Mouse (Mus musculus) thymus, adult 2 months (tissue): ENCODE measurements around the gene Mgat4c. TPM values are rescaled to one million over a fixed set of nuclear protein-coding genes. Genes with fewer than 3 reads are reported as not detected.
"Not testable (repeated sequence)": the region's sequence is repeated elsewhere in the genome, so short reads cannot be mapped to it uniquely, and the experiment has no call there.

Experiments used
- DNase-seq: peaks from one replicate; pipeline ENCODE4 v3.0.0; 2021
- H3K27ac ChIP-seq: fragments of 200-500 bp; 2 replicates; pipeline ENCODE4 v1.5.1; 2012; ENCODE audit warnings: low read length, control low read depth; ENCODE audit not compliant: control insufficient read depth, insufficient read depth
- H3K27me3 ChIP-seq: fragments of 200-500 bp; 2 replicates; pipeline ENCODE4 v1.6.1; 2012; ENCODE audit warnings: mild to moderate bottlenecking, low read length, moderate library complexity, mixed read lengths; ENCODE audit not compliant: control insufficient read depth, insufficient read depth
- H3K36me3 ChIP-seq: fragments of 200-500 bp; 2 replicates; pipeline ENCODE4 v1.6.1; 2012; ENCODE audit warnings: mild to moderate bottlenecking, low read length, moderate library complexity; ENCODE audit not compliant: control insufficient read depth, insufficient read depth
- H3K4me1 ChIP-seq: fragments of 200-500 bp; replicated peaks from 2 replicates; pipeline ENCODE4 v1.6.1; 2012; ENCODE audit warnings: low read length; ENCODE audit not compliant: control insufficient read depth, insufficient read depth
- H3K4me3 ChIP-seq: fragments of 200-500 bp; 2 replicates; pipeline ENCODE4 v1.5.1; 2012; ENCODE audit warnings: mild to moderate bottlenecking, low read length, control low read depth, moderate library complexity; ENCODE audit not compliant: control insufficient read depth, insufficient read depth
- CTCF ChIP-seq: fragments of 200-500 bp; IDR thresholded peaks from 2 replicates; pipeline ENCODE4 v1.5.1; 2012; ENCODE audit warnings: mild to moderate bottlenecking, control low read depth, low read length, moderate library complexity, borderline replicate concordance; ENCODE audit not compliant: control insufficient read depth, poor library complexity, insufficient read depth; ENCODE audit errors: extremely low read depth
- POLR2A ChIP-seq: fragments of 200-500 bp; IDR thresholded peaks from 2 replicates; pipeline ENCODE4 v1.6.1; 2012; ENCODE audit warnings: mild to moderate bottlenecking, low read length, control low read depth, moderate library complexity; ENCODE audit not compliant: control insufficient read depth, poor library complexity, insufficient read depth; ENCODE audit errors: extremely low read depth
- WGBS: fragments of 180-500 bp; shearing (Covaris S2); methylation state at CpG from one replicate; pipeline ENCODE4 v1.1.7; 2018; 5-methylcytosine and 5-hydroxymethylcytosine counted together
- polyA plus RNA-seq: library from polyadenylated mRNA; depleted of rRNA; stranded (reverse); fragments of >200 nt; gene quantifications from 2 replicates; pipeline ENCODE4 v1.2.3, GENCODE M21; 2012

Gene Mgat4c
- polyA plus RNA-seq, 1 experiment = not detected

DNA sequence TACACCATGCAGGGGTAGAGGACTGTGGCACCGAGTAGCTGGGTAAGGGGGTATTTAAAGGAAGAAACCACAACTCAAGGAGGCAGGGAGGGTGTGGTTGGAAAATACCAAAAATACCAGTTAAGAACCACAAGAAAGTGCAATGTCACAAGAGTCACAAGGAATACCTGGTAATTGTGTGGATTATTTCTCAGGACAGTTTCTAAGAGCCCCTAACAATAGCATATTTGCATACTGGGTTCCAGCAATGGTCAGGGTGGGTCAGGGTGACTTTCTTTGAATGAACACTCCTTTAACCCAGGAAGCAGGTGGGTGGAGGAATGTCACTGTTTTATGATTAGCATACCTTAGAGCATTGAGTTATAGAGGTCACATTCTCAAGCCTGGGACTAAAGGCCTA, 689.3 kb downstream of the Mgat4c start:
- Histone ChIP-seq H3K4me1 (no peaks in the 10 kb centered on the region), H3K36me3 (no peaks in the 10 kb centered on the region), H3K4me3 (no peak overlapping the region), H3K27me3 (no peaks in the 10 kb centered on the region), H3K27ac (no peak overlapping the region)
- DNase-seq = no peak
- 36% methylated on average over 1 of the region's 1 CpGs for WGBS
- TF ChIP-seq CTCF (no peak), POLR2A (no peak)

DNA sequence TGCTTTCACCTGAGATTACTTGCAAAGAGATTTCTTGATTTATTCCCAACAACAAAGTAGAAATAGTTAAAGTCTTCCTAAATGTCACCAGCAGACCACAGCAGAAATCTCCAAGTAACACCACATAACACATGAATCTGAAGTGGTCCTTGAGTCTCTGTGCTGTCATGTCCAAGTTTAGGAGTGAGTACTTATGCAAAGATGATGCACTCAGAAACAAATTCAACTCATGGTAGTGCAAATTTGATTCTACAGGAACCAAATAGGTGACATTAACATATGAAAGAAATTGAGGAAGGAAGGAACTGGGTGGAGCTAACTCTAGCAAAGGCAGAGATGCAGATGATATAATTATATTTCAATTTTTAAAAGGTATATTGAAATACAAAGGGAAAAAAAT, 690.8 kb downstream of the Mgat4c start:
- H3K36me3 ChIP-seq = no peaks in the 10 kb centered on the region
- TF ChIP-seq CTCF = no peak
- no peak for TF ChIP-seq POLR2A
- H3K4me3 ChIP-seq = no peak overlapping the region
- no peaks in the 10 kb centered on the region for H3K4me1 ChIP-seq
- no peaks in the 10 kb centered on the region for H3K27me3 ChIP-seq
- no peak overlapping the region for H3K27ac ChIP-seq
- no peak for DNase-seq

GRCm38 (mm10) chr10:102374061-102374460, 692.8 kb downstream of the Mgat4c start:
- DNase-seq = no peak
- Histone ChIP-seq H3K4me3 (no peak overlapping the region), H3K27ac (no peak overlapping the region), H3K4me1 (no peaks in the 10 kb centered on the region), H3K27me3 (no peaks in the 10 kb centered on the region), H3K36me3 (no peaks in the 10 kb centered on the region)
- WGBS = 97% methylated on average over 4 of the region's 4 CpGs
- TF ChIP-seq CTCF = no peak
- TF ChIP-seq POLR2A = no peak

GRCm38 (mm10) chr10:102377377-102377776, 696.1 kb downstream of the Mgat4c start:
- Histone ChIP-seq H3K4me3 (no peak overlapping the region), H3K27ac (no peak overlapping the region), H3K27me3 (no peaks in the 10 kb centered on the region), H3K4me1 (no peaks in the 10 kb centered on the region), H3K36me3 (no peaks in the 10 kb centered on the region)
- TF ChIP-seq POLR2A (no peak), CTCF (no peak)
- no peak for DNase-seq
- WGBS = 81% methylated on average over 4 of the region's 4 CpGs

DNA sequence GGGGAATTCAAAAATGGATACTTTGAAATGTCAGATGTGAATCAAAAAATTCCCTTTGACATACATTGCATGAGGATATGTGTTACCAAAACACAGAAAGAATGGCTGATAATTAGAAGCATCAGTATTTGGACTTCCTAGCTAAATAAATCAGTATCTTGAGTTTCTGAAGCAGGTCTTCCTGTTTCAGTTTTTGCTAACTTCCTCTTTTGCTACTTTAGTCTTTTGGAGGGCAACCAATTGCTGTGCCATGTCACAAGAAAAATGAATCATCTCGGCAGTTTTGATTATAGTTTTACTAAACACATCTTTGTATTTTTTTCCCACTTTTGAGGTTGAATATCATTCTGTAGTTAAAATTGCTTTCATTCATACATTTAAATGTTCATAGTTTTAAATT, 707.9 kb downstream of the Mgat4c start:
- no peak overlapping the region for H3K27ac ChIP-seq
- 11% methylated on average over 1 of the region's 1 CpGs for WGBS
- TF ChIP-seq POLR2A (no peak), CTCF (no peak)
- no peaks in the 10 kb centered on the region for H3K4me1 ChIP-seq
- no peak overlapping the region for H3K4me3 ChIP-seq
- DNase-seq = no peak
- no peaks in the 10 kb centered on the region for H3K27me3 ChIP-seq
- no peaks in the 10 kb centered on the region for H3K36me3 ChIP-seq

DNA sequence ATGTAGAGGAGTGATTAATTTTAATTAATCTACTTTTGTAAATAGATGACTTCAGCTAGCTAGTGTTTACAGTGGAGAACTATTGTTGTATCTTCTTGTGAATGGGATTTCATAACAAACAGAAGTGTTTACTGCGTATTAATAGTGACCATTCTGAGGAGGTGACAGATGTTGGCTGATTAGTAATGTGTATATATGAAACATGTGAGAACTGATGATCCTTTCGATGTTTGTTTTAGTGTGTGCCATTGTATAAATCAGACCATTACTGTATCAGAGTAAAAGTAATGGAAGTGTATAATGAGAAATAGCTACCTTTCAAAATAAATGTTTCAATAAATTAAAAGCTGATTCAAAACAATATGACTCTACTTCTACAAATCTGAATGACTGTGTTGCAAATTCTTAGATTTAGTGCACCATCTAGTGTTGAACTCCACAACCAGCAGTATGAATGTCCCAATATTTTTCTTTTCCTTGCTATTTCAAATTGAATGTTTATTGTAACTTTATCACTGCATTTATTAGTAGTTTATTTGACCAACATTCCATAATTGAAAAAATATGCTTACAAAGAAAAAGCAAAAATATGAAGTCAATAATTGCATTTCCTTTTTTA, 736.5 kb downstream of the Mgat4c start:
- H3K4me1 ChIP-seq = no peaks in the 10 kb centered on the region
- H3K27me3 ChIP-seq = no peaks in the 10 kb centered on the region
- no peak overlapping the region for H3K4me3 ChIP-seq
- WGBS = 95% methylated on average over 2 of the region's 2 CpGs
- no peaks in the 10 kb centered on the region for H3K36me3 ChIP-seq
- DNase-seq = no peak
- H3K27ac ChIP-seq = no peak overlapping the region
- TF ChIP-seq POLR2A (no peak), CTCF (no peak)

DNA sequence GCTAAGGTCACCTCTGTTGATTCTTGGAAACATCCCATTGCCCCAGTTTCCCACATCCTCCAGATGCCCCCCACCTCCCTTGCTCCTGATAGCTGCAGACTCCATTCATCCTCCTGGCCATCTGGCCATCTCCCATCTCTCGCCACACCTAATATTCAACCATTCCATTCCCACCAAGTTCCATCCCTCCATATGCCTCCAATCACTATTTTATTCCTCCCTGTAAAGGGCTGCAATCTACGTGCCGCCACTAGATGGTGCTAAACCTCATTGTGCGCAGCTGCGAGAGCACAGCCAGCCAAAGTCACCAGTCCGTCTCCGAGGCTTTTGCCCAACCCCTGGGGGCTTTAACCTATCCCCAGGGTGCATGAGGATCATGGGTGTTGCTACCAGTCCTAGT, 753.8 kb downstream of the Mgat4c start:
- H3K27ac ChIP-seq, H3K4me3 ChIP-seq, H3K27me3 ChIP-seq, H3K36me3 ChIP-seq, H3K4me1 ChIP-seq: not testable (repeated sequence)
- 3% methylated on average over 7 of the region's 7 CpGs for WGBS
- DNase-seq = peak; percentile 8

GRCm38 (mm10) chr10:102435467-102435866, 754.2 kb downstream of the Mgat4c start:
- H3K27me3 ChIP-seq, H3K4me1 ChIP-seq, H3K27ac ChIP-seq, H3K4me3 ChIP-seq, DNase-seq, H3K36me3 ChIP-seq: not testable (repeated sequence)
- 41% methylated on average over 6 of the region's 6 CpGs for WGBS
